ENCODE assay signal across 20 mouse cellular contexts in genomic region chr5:16098766-16099165, GRCm38 (mm10).
"Had no signal": no experiment of that assay in that cellular context is flagged by ENCODE, and none has a peak within 500 bp of the region (broad histone marks: within the 10 kb centered on the region; RNA-seq: fewer than 3 reads in every experiment).

No protein-coding gene starts in this region.

- H3K9me3 ChIP-seq: lung, embryonic 15.5 days; megakaryocyte, embryonic 14.5 days; midbrain, embryonic 13.5 days; midbrain, embryonic 15.5 days; neural tube, embryonic 13.5 days; neural tube, embryonic 15.5 days had no signal

- DNase-seq: lung, adult 2 months; lung, postnatal 14 days; lung, postnatal 36 days; retina, postnatal 1 day; right cerebral cortex, adult 18-20 months; right cerebral cortex, postnatal 25 days; right cerebral cortex, postnatal 4 days; spleen, adult 18-20 months; thymus, adult 18-20 months; thymus, postnatal 14 days; thymus, postnatal 36 days had no signal

- ATAC-seq: lung, postnatal 0 days; midbrain, embryonic 13.5 days; midbrain, embryonic 15.5 days had no signal

- H3K4me2 ChIP-seq: lung, embryonic 15.5 days; midbrain, embryonic 11.5 days; midbrain, embryonic 13.5 days; midbrain, embryonic 15.5 days; neural tube, embryonic 13.5 days; neural tube, embryonic 15.5 days had no signal

- H3K27me3 ChIP-seq: lung, embryonic 15.5 days; megakaryocyte, embryonic 14.5 days; midbrain, embryonic 13.5 days; midbrain, embryonic 15.5 days; neural tube, embryonic 13.5 days; neural tube, embryonic 15.5 days had no signal

- H3K9ac ChIP-seq: lung, embryonic 15.5 days; midbrain, embryonic 13.5 days; midbrain, embryonic 15.5 days; neural tube, embryonic 13.5 days; neural tube, embryonic 15.5 days had no signal

- H3K36me3 ChIP-seq: lung, embryonic 15.5 days; midbrain, embryonic 13.5 days; midbrain, embryonic 15.5 days; neural tube, embryonic 13.5 days; neural tube, embryonic 15.5 days had no signal

- H3K4me3 ChIP-seq: lung, embryonic 15.5 days; megakaryocyte, embryonic 14.5 days; midbrain, embryonic 13.5 days; midbrain, embryonic 15.5 days; neural tube, embryonic 13.5 days; neural tube, embryonic 15.5 days had no signal

- H3K4me1 ChIP-seq: lung, embryonic 15.5 days; megakaryocyte, embryonic 14.5 days; neural tube, embryonic 13.5 days; neural tube, embryonic 15.5 days had no signal

- H3K27ac ChIP-seq: lung, embryonic 15.5 days; macrophage; midbrain, embryonic 13.5 days; midbrain, embryonic 15.5 days; neural tube, embryonic 13.5 days; neural tube, embryonic 15.5 days had no signal
